Mouse (Mus musculus) central nervous system, embryonic 18 days (tissue): Measurements from ENCODE around the gene Btbd35f3. TPM values are rescaled to one million over a fixed set of nuclear protein-coding genes. Genes with fewer than 3 reads are reported as not detected.

Experiments used
- polyA plus RNA-seq: library from polyadenylated mRNA; depleted of rRNA; stranded (reverse); fragments of >200 nt; gene quantifications from 2 replicates; pipeline ENCODE4 v1.2.3, GENCODE M21; 2012; rRNA removed

Gene Btbd35f3
- not detected in 2 replicates for polyA plus RNA-seq

DNA sequence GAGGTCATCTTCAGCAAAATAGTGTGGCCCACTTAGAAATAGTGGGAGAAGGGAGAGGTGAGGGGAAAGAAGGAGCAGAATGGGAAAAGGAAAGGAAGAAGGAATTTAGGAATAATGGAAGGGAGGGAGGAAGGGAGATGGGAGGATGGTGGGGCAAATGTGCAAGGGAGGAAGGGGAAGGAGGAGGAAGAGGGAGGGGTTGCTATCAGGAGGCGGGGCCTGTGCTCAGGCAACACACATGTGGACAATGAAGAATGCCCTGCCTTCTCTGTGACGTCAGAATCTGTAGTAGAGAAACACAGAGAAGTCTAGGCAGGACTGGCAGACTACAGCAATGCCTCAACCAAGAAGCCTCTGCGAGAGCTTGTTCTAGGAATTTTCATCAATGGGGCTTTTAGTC lies at the start of gene Btbd35f3:
Gene Btbd35f3, plus strand, starts transcription at position 301 of the 400 bp plus-strand sequence.

Other genes starting within 250 kb of the Btbd35f3 start
- not detected in 2 replicates for gene Btbd35f16, start 80.7 kb upstream of the Btbd35f3 start, polyA plus RNA-seq
- gene Btbd35f28, start 158.9 kb downstream of the Btbd35f3 start, polyA plus RNA-seq = not detected in 2 replicates